Mouse (Mus musculus) spleen, adult 2 months (tissue): ENCODE measurements around the gene Defa23. TPM values are rescaled to one million over a fixed set of nuclear protein-coding genes. Genes with fewer than 3 reads are reported as not detected.
"Not testable (repeated sequence)": the region's sequence is repeated elsewhere in the genome, so short reads cannot be mapped to it uniquely, and the experiment has no call there.

ENCODE experiments used
- DNase-seq, 2 experiments: peaks; one replicate each; pipeline versions ENCODE4 v3.0.0 to v3.0.0-alpha.2; 2012 to 2021; ENCODE audit warnings: low spot score in 2 of 2, low read depth in 1 of 2
- H3K27ac ChIP-seq: fragments of 200-500 bp; 2 replicates; pipeline ENCODE4 v1.5.1; 2012; ENCODE audit warnings: low read length, inconsistent platforms; ENCODE audit not compliant: insufficient read depth
- H3K27me3 ChIP-seq: fragments of 200-500 bp; 2 replicates; pipeline ENCODE4 v1.6.1; 2012; ENCODE audit warnings: mild to moderate bottlenecking, moderate library complexity, low read length, inconsistent platforms; ENCODE audit not compliant: control insufficient read depth, insufficient read depth
- H3K36me3 ChIP-seq: fragments of 200-500 bp; 2 replicates; pipeline ENCODE4 v1.6.1; 2012; ENCODE audit warnings: mild to moderate bottlenecking, low read length, inconsistent platforms; ENCODE audit not compliant: control insufficient read depth, insufficient read depth
- H3K4me1 ChIP-seq: fragments of 200-500 bp; 2 replicates; pipeline ENCODE4 v1.6.1; 2011; ENCODE audit warnings: inconsistent platforms; ENCODE audit not compliant: control insufficient read depth, insufficient read depth, insufficient read length
- H3K4me3 ChIP-seq: fragments of 200-500 bp; 2 replicates; pipeline ENCODE4 v1.5.1; 2011; ENCODE audit warnings: mild to moderate bottlenecking, inconsistent platforms; ENCODE audit not compliant: insufficient read depth, insufficient read length; ENCODE audit errors: extremely low read depth
- CTCF ChIP-seq: fragments of 200-500 bp; IDR thresholded peaks from 2 replicates; pipeline ENCODE4 v1.5.1; 2011; ENCODE audit warnings: mild to moderate bottlenecking, inconsistent platforms; ENCODE audit not compliant: insufficient read depth, insufficient read length, insufficient replicate concordance; ENCODE audit errors: extremely low read depth
- POLR2A ChIP-seq: fragments of 200-500 bp; IDR thresholded peaks from 2 replicates; pipeline ENCODE4 v1.6.1; 2011; ENCODE audit warnings: low read depth, low read length, inconsistent platforms
- WGBS: fragments of 180-500 bp; shearing (Covaris S2); methylation state at CpG from one replicate; pipeline ENCODE4 v1.1.7; 2018; 5-methylcytosine and 5-hydroxymethylcytosine counted together
- polyA plus RNA-seq: library from polyadenylated mRNA; depleted of rRNA; stranded (reverse); fragments of >200 nt; gene quantifications from 2 replicates; pipeline ENCODE4 v1.2.3, GENCODE M21; 2012; rRNA removed

Defa23 gene
- polyA plus RNA-seq = not detected in 2 replicates

GRCm38 (mm10) chr8:21054747-21055146, at the start of gene Defa23:
Gene Defa23, plus strand, starts transcription at chr8:21055047.
- H3K36me3 ChIP-seq, DNase-seq, H3K4me3 ChIP-seq, H3K27ac ChIP-seq, H3K27me3 ChIP-seq, H3K4me1 ChIP-seq: not testable (repeated sequence)
- no CpG with 5 or more reads among the region's 1 CpGs for WGBS

GRCm38 (mm10) chr8:21006801-21007200, 48.0 kb upstream of the Defa23 start:
- no peak overlapping the region for H3K27ac ChIP-seq
- no peaks in the 10 kb centered on the region for H3K27me3 ChIP-seq
- TF ChIP-seq POLR2A = no peak
- TF ChIP-seq CTCF = no peak
- H3K36me3 ChIP-seq = no peaks in the 10 kb centered on the region
- WGBS = 15% methylated on average over 1 of the region's 1 CpGs
- no peak for DNase-seq
- H3K4me3 ChIP-seq = no peak overlapping the region
- no peaks in the 10 kb centered on the region for H3K4me1 ChIP-seq

GRCm38 (mm10) chr8:21008578-21008977, 46.3 kb upstream of the Defa23 start:
- not testable (repeated sequence) for H3K27me3 ChIP-seq, H3K4me3 ChIP-seq, DNase-seq, H3K4me1 ChIP-seq, H3K27ac ChIP-seq, H3K36me3 ChIP-seq
- WGBS = 52% methylated on average over 6 of the region's 6 CpGs

- not testable (repeated sequence) for H3K27me3 ChIP-seq, H3K4me1 ChIP-seq, H3K4me3 ChIP-seq, H3K36me3 ChIP-seq, H3K27ac ChIP-seq, DNase-seq
- WGBS = 78% methylated on average over 1 of the region's 1 CpGs
Observed at GRCm38 (mm10) chr8:21010548-21010947, 44.3 kb upstream of the Defa23 start.

- DNase-seq, H3K36me3 ChIP-seq, H3K27ac ChIP-seq, H3K4me1 ChIP-seq, H3K4me3 ChIP-seq, H3K27me3 ChIP-seq: not testable (repeated sequence)
- WGBS = no CpG with 5 or more reads among the region's 1 CpGs
Observed at GRCm38 (mm10) chr8:21025245-21025644, 29.6 kb upstream of the Defa23 start, which contains the start of gene Defa21. Gene Defa21, plus strand, starts transcription at chr8:21025545.

- not testable (repeated sequence) for H3K4me3 ChIP-seq, H3K4me1 ChIP-seq, DNase-seq, H3K27me3 ChIP-seq, H3K27ac ChIP-seq, H3K36me3 ChIP-seq
- WGBS = 80% methylated on average over 1 of the region's 1 CpGs
Observed at GRCm38 (mm10) chr8:21064738-21065137, 9.9 kb downstream of the Defa23 start, which contains the start of gene Defa35. Gene Defa35, plus strand, starts transcription at chr8:21065038.

GRCm38 (mm10) chr8:21084142-21084541, 29.3 kb downstream of the Defa23 start, which contains the start of gene Defa25:
Gene Defa25, plus strand, starts transcription at chr8:21084442.
- H3K27ac ChIP-seq, DNase-seq: not testable (repeated sequence)

GRCm38 (mm10) chr8:21093106-21093505, 38.3 kb downstream of the Defa23 start:
- DNase-seq = no peak
- 35% methylated on average over 4 of the region's 4 CpGs for WGBS
- TF ChIP-seq POLR2A (no peak), CTCF (no peak)
- H3K27me3 ChIP-seq = no peaks in the 10 kb centered on the region
- no peak overlapping the region for H3K27ac ChIP-seq
- no peak overlapping the region for H3K4me3 ChIP-seq
- no peaks in the 10 kb centered on the region for H3K36me3 ChIP-seq
- H3K4me1 ChIP-seq = no peaks in the 10 kb centered on the region

More at GRCm38 (mm10) chr8:21084142-21084541, 29.3 kb downstream of the Defa23 start, which contains the start of gene Defa25:
- H3K27me3 ChIP-seq, H3K36me3 ChIP-seq, H3K4me3 ChIP-seq, H3K4me1 ChIP-seq: not testable (repeated sequence)

- DNase-seq, H3K4me1 ChIP-seq, H3K27me3 ChIP-seq, H3K36me3 ChIP-seq, H3K27ac ChIP-seq, H3K4me3 ChIP-seq: not testable (repeated sequence)
- WGBS = no CpG with 5 or more reads among the region's 2 CpGs
Observed at GRCm38 (mm10) chr8:21095950-21096349, 41.1 kb downstream of the Defa23 start, which contains the start of gene Gm14851. Gene Gm14851, minus strand, starts transcription at chr8:21096050.
